Mouse (Mus musculus): Measurements from ENCODE around the gene Mymk. TPM values are rescaled to one million over a fixed set of nuclear protein-coding genes. Genes with fewer than 3 reads are reported as not detected.

Gene Mymk
- polyA plus RNA-seq, 1 experiment from 2014 or later, result 0.22 TPM

DNA sequence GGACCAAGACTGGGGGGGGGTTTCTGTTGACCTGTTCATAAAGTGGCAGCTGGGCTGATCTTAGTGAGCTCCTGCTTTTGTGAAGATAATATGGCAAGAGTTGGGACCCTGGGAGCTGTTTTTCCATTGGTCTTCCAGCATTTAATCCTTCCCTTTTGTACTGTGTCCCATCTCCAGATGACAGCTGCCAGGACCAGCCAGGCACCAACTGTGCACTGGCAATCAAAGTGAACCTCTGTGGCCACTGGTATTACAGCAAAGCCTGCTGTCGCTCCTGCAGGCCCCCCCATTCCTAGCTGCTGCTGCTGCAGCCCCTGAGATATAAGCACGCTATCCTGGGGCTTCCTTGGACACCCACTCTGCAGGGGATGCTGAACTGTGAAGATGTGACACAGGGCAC, 36.2 kb upstream of the Mymk start:
- 76% methylated on average over 2 of the region's 2 CpGs for WGBS
- no peak for ATAC-seq (ENCODE audit: insufficient number of reproducible peaks, insufficient read depth, low FRiP score, low read depth)
- peaks cover 6% of the 10 kb centered on the region; the same call in 1 of the 2 replicates for H3K36me3 ChIP-seq (ENCODE audit: control insufficient read depth, insufficient read depth, low read length)
- H3K4me2 ChIP-seq (ENCODE audit: low read length), result no peak overlapping the region
- no peak overlapping the region for H3K27ac ChIP-seq (replicated peaks in 1 of 2; ENCODE audit: control insufficient read depth in 1 of 2, insufficient read depth in 1 of 2, low read depth in 2 of 2, low read length in 2 of 2)
- peaks cover 9% of the 10 kb centered on the region in 2 experiments; a peak in 3 of 4 replicates for H3K4me1 ChIP-seq (ENCODE audit: control insufficient read depth in 2 of 2, insufficient read depth in 2 of 2, low read length in 2 of 2)
- H3K9me3 ChIP-seq (ENCODE audit: control insufficient read depth, low read length), result no peaks in the 10 kb centered on the region
- no peaks in the 10 kb centered on the region; the same call in 1 of the 2 replicates for H3K27me3 ChIP-seq (ENCODE audit: control insufficient read depth, insufficient read depth, low read length)
- H3K4me3 ChIP-seq (ENCODE audit: control insufficient read depth in 1 of 2, insufficient read depth in 1 of 2, low read depth in 1 of 2, low read length in 2 of 2), result no peak overlapping the region
- H3K9ac ChIP-seq (ENCODE audit: low read length), result no peak overlapping the region

DNA sequence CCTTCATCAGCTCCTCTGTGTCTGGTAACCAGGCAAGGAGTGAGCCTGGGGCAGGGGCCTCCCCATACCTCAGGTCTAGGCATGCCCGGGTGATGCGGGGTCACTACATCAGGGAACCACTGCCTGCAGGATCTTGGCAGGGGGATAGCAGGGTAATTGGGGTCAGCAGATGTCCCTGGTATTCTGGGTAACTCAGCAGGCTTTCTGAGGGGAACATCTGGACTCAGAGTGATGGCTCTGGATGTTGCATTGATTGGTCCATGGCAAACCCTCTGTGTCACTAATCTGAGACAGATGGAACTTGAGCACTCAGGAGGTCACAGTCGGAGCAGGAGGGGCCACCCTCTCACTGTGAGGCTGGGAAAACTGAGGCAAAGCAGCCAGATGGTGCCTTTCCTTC, 34.8 kb upstream of the Mymk start:
- WGBS, result 70% methylated on average over 3 of the region's 3 CpGs
- ATAC-seq (ENCODE audit: insufficient number of reproducible peaks, insufficient read depth, low FRiP score, low read depth), result no peak
- Histone ChIP-seq H3K4me2 (ENCODE audit: low read length) (no peak overlapping the region), H3K4me1 (ENCODE audit: control insufficient read depth in 2 of 2, insufficient read depth in 2 of 2, low read length in 2 of 2) (peaks cover 9% of the 10 kb centered on the region in 2 experiments; a peak in 3 of 4 replicates), H3K27me3 (ENCODE audit: control insufficient read depth, insufficient read depth, low read length) (no peaks in the 10 kb centered on the region; the same call in 1 of the 2 replicates), H3K9me3 (ENCODE audit: control insufficient read depth, low read length) (no peaks in the 10 kb centered on the region), H3K9ac (ENCODE audit: low read length) (no peak overlapping the region), H3K27ac (replicated peaks in 1 of 2; ENCODE audit: control insufficient read depth in 1 of 2, insufficient read depth in 1 of 2, low read depth in 2 of 2, low read length in 2 of 2) (no peak overlapping the region), H3K4me3 (ENCODE audit: control insufficient read depth in 1 of 2, insufficient read depth in 1 of 2, low read depth in 1 of 2, low read length in 2 of 2) (no peak overlapping the region), H3K36me3 (ENCODE audit: control insufficient read depth, insufficient read depth, low read length) (peaks cover 6% of the 10 kb centered on the region; the same call in 1 of the 2 replicates)

DNA sequence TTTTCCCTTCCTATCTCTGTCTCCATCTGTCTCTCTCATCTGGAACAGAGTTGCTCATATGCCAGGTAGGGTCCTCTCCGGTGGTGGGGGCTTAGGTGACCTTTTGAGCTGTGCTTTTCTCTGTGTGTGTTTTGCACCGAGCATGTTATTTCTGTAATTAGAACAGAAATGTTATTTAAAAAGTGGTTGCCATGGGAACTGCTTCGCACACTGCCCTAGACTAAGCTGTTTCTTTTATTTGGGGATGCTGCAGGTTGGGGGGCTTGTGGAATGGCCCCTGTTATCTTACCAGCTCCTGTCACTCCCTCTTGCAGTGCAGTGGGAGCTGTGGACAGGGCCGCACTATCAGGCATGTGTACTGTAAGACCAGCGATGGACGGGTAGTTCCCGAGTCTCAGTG, 31.6 kb upstream of the Mymk start:
- Histone ChIP-seq H3K27me3 (ENCODE audit: control insufficient read depth, insufficient read depth, low read length) (no peaks in the 10 kb centered on the region; the same call in 1 of the 2 replicates), H3K27ac (replicated peaks in 1 of 2; ENCODE audit: control insufficient read depth in 1 of 2, insufficient read depth in 1 of 2, low read depth in 2 of 2, low read length in 2 of 2) (no peak overlapping the region), H3K4me3 (ENCODE audit: control insufficient read depth in 1 of 2, insufficient read depth in 1 of 2, low read depth in 1 of 2, low read length in 2 of 2) (no peak overlapping the region), H3K4me1 (ENCODE audit: control insufficient read depth in 2 of 2, insufficient read depth in 2 of 2, low read length in 2 of 2) (peaks cover 9 to 11% of the 10 kb centered on the region in 2 experiments; a peak in 3 of 4 replicates), H3K36me3 (ENCODE audit: control insufficient read depth, insufficient read depth, low read length) (peaks cover 6% of the 10 kb centered on the region; the same call in 1 of the 2 replicates), H3K4me2 (ENCODE audit: low read length) (no peak overlapping the region), H3K9me3 (ENCODE audit: control insufficient read depth, low read length) (no peaks in the 10 kb centered on the region), H3K9ac (ENCODE audit: low read length) (no peak overlapping the region)
- no peak for ATAC-seq (ENCODE audit: insufficient number of reproducible peaks, insufficient read depth, low FRiP score, low read depth)
- WGBS, result 53% methylated on average over 7 of the region's 7 CpGs

DNA sequence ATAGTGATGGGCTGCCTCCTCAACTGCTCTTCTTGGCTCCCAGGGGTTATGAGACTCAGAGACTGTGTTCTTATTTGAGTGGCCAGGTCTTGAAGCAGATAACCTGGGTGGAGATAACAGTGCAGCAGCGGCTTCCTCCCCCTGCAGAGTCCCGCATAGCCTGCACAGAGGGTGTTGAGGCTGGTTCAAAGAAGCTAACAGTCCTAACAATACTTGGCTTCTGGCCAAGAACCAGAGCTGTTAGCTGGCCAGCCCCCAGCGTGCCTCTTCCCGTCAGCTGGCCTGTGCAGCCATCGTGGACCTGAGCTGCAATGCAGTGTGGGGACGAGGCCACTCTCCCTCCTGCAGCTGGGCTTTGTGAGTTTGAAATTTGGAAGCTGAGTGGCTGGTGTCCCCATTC, 25.8 kb upstream of the Mymk start:
- no peaks in the 10 kb centered on the region for H3K27me3 ChIP-seq (ENCODE audit: control insufficient read depth, insufficient read depth, low read length)
- peak overlapping the region; percentile 49 for H3K9ac ChIP-seq (ENCODE audit: low read length)
- H3K4me1 ChIP-seq (ENCODE audit: control insufficient read depth in 2 of 2, insufficient read depth in 2 of 2, low read length in 2 of 2), result peaks cover 33 to 36% of the 10 kb centered on the region in 2 experiments
- no peaks in the 10 kb centered on the region for H3K9me3 ChIP-seq (ENCODE audit: control insufficient read depth, low read length)
- H3K4me3 ChIP-seq (ENCODE audit: control insufficient read depth in 1 of 2, insufficient read depth in 1 of 2, low read depth in 1 of 2, low read length in 2 of 2), result no peak overlapping the region
- no peak overlapping the region for H3K4me2 ChIP-seq (ENCODE audit: low read length)
- WGBS, result 0% methylated on average over 6 of the region's 6 CpGs
- H3K27ac ChIP-seq (replicated peaks in 1 of 2; ENCODE audit: control insufficient read depth in 1 of 2, insufficient read depth in 1 of 2, low read depth in 2 of 2, low read length in 2 of 2), result peak overlapping the region; percentile 61 to 65
- H3K36me3 ChIP-seq (ENCODE audit: control insufficient read depth, insufficient read depth, low read length), result 0 out of 2 replicates have a peak, but pooled peaks cover 5% of the 10 kb centered on the region
- ATAC-seq (ENCODE audit: insufficient number of reproducible peaks, insufficient read depth, low FRiP score, low read depth), result peak; percentile 78

GRCm38 (mm10) chr2:27097241-27097656, 25.3 kb upstream of the Mymk start:
- Histone ChIP-seq H3K27me3 (ENCODE audit: control insufficient read depth, insufficient read depth, low read length) (no peaks in the 10 kb centered on the region), H3K4me3 (ENCODE audit: control insufficient read depth in 1 of 2, insufficient read depth in 1 of 2, low read depth in 1 of 2, low read length in 2 of 2) (no peak overlapping the region), H3K36me3 (ENCODE audit: control insufficient read depth, insufficient read depth, low read length) (0 out of 2 replicates have a peak, but pooled peaks cover 5% of the 10 kb centered on the region), H3K9me3 (ENCODE audit: control insufficient read depth, low read length) (no peaks in the 10 kb centered on the region), H3K4me2 (ENCODE audit: low read length) (0 out of 2 replicates have a peak overlapping the region, but pooled peaks have one; percentile 34), H3K9ac (ENCODE audit: low read length) (peak overlapping the region; percentile 1), H3K27ac (replicated peaks in 1 of 2; ENCODE audit: control insufficient read depth in 1 of 2, insufficient read depth in 1 of 2, low read depth in 2 of 2, low read length in 2 of 2) (peak overlapping the region; percentile 65 to 66), H3K4me1 (ENCODE audit: control insufficient read depth in 2 of 2, insufficient read depth in 2 of 2, low read length in 2 of 2) (peaks cover 33 to 36% of the 10 kb centered on the region in 2 experiments)
- no peak for ATAC-seq (ENCODE audit: insufficient number of reproducible peaks, insufficient read depth, low FRiP score, low read depth)
- WGBS, result 25% methylated on average over 6 of the region's 6 CpGs

DNA sequence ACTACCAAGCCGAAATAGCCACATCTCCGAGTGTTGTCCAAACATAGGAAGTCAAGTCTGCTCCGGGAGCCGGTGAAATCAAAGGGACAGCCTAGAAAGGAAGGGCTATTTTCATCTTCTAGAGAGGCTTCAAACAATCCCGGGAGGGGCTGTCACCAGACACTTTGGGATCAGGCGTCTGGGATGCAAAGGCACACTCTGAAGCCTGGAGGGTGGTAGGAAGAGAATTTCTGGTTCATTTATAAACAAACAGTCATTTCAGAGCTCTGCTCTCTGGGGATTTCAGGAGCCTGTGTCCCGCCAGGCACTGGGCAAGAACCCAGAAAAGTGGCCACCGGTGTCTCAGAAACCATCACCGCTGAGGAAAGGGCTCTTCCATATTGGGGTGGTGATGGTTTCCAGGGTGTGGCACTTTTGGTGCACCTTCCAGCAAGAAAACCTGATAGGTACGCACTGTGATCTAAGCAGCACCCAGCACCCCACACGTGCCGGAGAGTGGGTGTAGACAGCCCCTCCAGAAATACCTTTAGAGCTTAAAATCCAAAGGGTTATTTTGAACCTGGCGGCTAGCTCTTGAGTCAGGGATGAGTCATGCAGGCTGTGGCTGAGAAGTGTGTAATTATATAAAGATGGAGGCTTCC, 24.5 kb upstream of the Mymk start:
- no peaks in the 10 kb centered on the region for H3K9me3 ChIP-seq (ENCODE audit: control insufficient read depth, low read length)
- H3K9ac ChIP-seq (ENCODE audit: low read length), result no peak overlapping the region; the same call in 1 of the 2 replicates
- H3K27ac ChIP-seq (replicated peaks in 1 of 2; ENCODE audit: control insufficient read depth in 1 of 2, insufficient read depth in 1 of 2, low read depth in 2 of 2, low read length in 2 of 2), result peak overlapping the region; percentile 65 to 66
- peak overlapping the region; percentile 34 for H3K4me2 ChIP-seq (ENCODE audit: low read length)
- H3K27me3 ChIP-seq (ENCODE audit: control insufficient read depth, insufficient read depth, low read length), result no peaks in the 10 kb centered on the region
- peaks cover 33 to 36% of the 10 kb centered on the region in 2 experiments for H3K4me1 ChIP-seq (ENCODE audit: control insufficient read depth in 2 of 2, insufficient read depth in 2 of 2, low read length in 2 of 2)
- ATAC-seq (ENCODE audit: insufficient number of reproducible peaks, insufficient read depth, low FRiP score, low read depth), result 0 out of 2 replicates have a peak, but pooled peaks have one; percentile 54
- H3K4me3 ChIP-seq (ENCODE audit: control insufficient read depth in 1 of 2, insufficient read depth in 1 of 2, low read depth in 1 of 2, low read length in 2 of 2), result no peak overlapping the region
- 0 out of 2 replicates have a peak, but pooled peaks cover 5% of the 10 kb centered on the region for H3K36me3 ChIP-seq (ENCODE audit: control insufficient read depth, insufficient read depth, low read length)
- 12% methylated on average over 13 of the region's 13 CpGs for WGBS

- no peaks in the 10 kb centered on the region for H3K9me3 ChIP-seq (ENCODE audit: control insufficient read depth, low read length)
- no peak overlapping the region for H3K4me2 ChIP-seq (ENCODE audit: low read length)
- ATAC-seq (ENCODE audit: insufficient number of reproducible peaks, insufficient read depth, low FRiP score, low read depth), result no peak
- H3K9ac ChIP-seq (ENCODE audit: low read length), result no peak overlapping the region
- H3K27ac ChIP-seq (replicated peaks in 1 of 2; ENCODE audit: control insufficient read depth in 1 of 2, insufficient read depth in 1 of 2, low read depth in 2 of 2, low read length in 2 of 2), result no peak overlapping the region; a peak in 1 of 4 replicates
- H3K36me3 ChIP-seq (ENCODE audit: control insufficient read depth, insufficient read depth, low read length), result 0 out of 2 replicates have a peak, but pooled peaks cover 10% of the 10 kb centered on the region
- peaks cover 33 to 36% of the 10 kb centered on the region in 2 experiments for H3K4me1 ChIP-seq (ENCODE audit: control insufficient read depth in 2 of 2, insufficient read depth in 2 of 2, low read length in 2 of 2)
- no peak overlapping the region for H3K4me3 ChIP-seq (ENCODE audit: control insufficient read depth in 1 of 2, insufficient read depth in 1 of 2, low read depth in 1 of 2, low read length in 2 of 2)
- WGBS, result 97% methylated on average over 7 of the region's 7 CpGs
- H3K27me3 ChIP-seq (ENCODE audit: control insufficient read depth, insufficient read depth, low read length), result no peaks in the 10 kb centered on the region
These were observed 23.2 kb upstream of the Mymk start for GRCm38 (mm10) chr2:27095178-27095577.

All from heart, embryonic 14.5 days (tissue).